Mouse (Mus musculus) hindlimb bud, embryonic 11.5 days (tissue): ENCODE measurements around the gene 2310046K23Rik.
"Not testable (repeated sequence)": the region's sequence is repeated elsewhere in the genome, so short reads cannot be mapped to it uniquely, and the experiment has no call there.

Source experiments
- DNase-seq: peaks from one replicate; pipeline ENCODE4 v3.0.0-alpha.2; 2012; ENCODE audit warnings: low read depth, low spot score; ENCODE audit errors: extremely low spot score

The 2310046K23Rik gene

DNA sequence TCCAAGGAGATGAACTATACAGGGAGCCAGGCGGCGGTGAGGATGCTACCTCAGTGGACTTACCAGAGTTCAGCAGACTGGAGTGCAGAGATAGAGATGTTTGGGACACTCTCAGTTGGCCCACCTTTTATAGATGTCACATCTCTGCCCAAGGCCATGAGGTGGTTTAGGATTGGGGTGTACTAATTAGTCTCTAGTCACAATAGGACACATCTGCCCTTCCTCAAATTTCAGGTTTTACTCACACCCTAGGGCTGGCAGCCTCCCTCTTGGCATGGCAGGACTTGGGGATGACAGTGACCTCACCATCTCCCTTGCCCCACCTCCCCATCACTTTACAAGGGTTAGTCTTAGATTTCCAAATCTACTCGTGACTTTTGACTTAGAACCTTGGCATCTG is at the start of gene 2310046K23Rik:
Gene 2310046K23Rik, minus strand, starts transcription at position 101 of the 400 bp plus-strand sequence.
- no peak for DNase-seq

DNA sequence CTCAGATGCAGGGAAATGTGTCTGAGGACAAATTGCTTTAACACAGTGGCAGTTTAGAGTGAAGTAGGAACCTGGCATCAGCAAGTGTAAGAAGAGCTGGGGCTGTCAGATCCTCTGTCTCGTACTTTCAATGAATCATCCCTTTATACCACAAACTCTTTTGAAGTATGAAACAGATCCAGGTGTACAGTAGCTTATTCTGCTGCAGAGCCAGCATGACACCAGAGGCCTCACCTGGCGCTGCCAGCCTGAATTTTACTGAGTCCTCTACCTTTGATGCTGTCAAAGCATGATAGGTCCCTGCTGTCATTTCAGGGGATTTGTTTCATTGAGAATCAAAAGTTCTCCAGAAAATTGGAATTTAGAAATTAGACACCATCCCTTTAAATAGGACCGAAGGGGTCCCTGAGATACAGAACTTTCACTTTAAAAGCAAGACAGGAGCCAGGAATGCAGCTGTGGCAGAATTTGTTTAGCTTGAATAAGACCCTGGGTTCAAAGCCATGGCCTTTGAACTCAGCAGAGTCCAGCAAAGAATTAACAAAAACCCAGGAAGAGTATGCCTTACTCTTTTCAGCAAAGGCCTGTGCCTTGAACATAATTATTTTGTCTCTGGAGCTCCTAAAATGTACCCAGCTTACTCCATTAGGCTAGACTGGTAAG is 49.0 kb upstream of the 2310046K23Rik start:
- no peak for DNase-seq

DNA sequence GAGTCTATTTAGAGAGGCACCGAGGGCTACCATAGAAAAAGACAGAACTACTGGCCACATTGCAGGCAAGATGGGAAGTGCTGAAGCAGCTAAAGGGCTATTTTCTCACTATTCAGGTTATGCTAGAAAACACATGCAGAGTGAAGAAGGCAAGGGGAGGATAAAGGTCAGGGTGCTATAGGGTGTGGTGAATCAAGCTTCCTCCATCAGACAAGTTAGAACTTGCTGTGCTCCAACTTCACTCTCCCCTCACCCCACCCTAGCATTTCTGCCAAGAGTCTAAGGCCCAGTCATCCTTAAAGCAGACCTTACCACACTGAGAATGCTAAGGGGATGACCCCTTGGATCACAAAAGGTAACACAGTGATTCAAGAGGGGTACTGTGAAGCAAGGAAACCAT is 45.2 kb upstream of the 2310046K23Rik start:
- no peak for DNase-seq

DNA sequence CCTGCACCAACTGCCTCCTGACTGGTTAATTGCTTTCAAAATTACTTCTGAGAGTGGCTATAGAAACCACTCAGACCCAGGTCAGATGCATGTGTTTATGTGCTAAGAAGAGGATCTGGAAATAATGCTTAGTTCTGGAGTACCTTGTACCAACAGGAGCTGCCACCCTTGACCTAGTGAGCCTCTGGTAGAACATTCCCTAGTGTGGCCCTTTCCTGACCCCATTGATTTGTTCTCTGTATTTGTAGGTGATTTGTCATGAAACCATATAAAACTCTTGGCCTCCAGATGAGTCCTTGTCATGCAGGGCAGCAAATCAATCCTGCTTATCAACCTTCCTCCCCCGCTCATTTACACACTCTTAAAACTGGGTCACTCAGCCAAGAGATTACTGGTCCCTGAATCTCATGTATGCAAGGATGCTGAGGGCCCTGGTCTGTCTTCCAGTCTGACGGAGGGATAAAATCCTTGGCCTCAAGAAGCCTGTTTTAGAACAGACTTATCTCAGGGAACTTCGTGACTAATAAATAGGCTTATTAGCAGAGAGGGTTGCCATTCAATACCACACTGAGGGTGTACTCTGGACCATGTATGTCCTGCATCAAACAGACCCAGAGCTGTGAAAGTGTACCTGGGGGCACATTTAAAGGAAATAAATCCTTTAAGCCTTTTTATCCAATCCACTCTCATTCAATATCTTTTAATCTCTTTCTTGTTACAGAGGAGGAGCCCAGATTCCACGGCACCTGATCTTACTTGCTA is 44.5 kb upstream of the 2310046K23Rik start:
- DNase-seq: no peak

DNA sequence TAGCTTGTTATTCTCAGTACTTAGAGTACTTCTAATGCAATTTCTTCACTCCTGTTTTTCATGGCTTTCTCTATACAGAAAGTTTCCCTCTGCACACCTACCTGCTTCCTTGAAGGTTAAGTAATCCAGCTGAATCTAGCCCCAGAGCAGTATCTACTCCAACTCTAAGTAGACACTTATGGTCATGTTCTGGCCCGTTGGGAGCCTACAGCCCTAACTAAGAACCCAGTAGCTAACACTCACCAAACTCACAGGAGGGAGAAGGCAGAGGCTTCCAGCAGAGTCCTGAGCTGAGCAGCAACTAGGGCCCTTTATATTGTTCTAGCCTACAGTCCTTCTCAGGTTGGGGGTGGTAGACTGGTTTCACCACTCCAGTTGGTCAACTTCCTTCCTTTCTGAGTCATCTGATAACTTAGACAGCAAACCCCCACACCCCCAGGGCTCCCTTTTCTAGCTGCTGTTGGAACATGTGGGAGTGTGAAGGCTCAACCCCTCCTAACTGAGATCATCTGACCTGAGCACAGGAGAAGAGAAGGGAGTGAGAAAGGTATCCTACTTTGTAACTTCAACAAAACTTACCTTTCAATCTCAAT is 39.2 kb upstream of the 2310046K23Rik start, which contains the start of gene Ivl:
Gene Ivl, minus strand, starts transcription at position 287 of the 593 bp plus-strand sequence.
- DNase-seq: no peak

DNA sequence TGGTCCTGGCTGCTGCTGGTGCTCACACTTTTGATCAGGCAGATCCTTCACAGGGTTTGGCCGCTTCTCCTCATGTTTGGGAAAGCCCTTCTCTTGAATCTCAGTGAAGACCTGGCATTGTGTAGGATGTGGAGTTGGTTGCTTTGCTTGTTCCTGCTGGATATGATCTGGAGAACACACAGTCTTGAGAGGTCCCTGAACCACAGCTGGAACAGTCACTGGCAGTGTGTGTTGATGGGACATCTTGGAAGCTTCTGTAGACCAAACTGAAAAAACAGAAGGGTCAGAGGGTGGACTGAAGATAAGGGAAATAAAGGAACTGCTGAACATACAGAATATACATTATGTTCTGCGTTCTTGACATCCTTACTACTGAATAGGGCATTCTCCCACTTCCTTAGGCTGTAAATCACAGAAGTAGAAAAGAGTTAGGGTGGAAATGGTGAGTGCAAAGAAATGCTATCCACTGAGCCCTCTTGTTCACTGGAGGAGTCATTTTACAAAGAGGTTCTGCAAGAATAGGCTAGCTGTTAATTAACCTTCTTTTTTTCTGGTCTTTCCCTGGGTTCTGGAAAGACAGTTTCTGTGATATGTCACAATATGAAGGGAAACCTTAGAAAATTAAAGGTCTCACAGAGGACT is 38.3 kb upstream of the 2310046K23Rik start:
- no peak for DNase-seq

DNA sequence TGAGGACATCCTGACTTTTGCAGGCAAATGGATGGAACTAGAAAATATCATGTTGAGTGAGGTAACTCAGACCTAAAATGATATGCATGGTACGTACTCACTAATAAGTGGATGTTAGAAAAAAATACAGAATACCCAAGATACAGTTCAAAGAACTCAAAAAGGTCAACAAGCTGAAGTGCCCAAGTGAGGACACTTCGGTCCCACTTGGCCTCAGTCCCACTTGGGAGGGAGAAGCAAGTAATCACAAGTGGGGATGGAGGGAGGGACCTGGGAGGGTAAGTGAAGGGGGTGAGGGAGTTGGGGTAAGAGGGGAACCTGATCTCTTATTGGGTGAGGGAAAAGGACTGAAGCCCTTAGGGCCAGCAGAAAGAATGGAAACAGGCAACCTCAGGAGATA is 34.4 kb upstream of the 2310046K23Rik start:
- DNase-seq: no peak

DNA sequence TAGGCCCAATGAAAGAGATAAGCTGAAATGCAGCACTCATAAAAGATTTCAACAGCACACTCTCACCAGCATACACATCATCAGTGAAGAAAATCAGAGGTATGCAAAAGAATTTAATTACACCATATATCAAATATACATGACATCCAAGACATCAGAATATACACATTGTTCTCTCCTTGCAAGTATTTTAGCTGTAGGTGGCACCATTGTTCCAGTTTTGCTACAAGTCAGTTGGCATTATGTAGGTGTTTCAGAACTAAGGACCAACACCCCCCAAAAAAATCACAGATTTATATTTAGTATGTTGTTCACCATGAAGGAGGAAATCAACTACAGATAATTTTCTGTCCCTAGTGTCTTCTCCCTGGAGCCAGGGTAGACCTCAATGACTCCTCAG is 31.1 kb upstream of the 2310046K23Rik start:
- DNase-seq: no peak

DNA sequence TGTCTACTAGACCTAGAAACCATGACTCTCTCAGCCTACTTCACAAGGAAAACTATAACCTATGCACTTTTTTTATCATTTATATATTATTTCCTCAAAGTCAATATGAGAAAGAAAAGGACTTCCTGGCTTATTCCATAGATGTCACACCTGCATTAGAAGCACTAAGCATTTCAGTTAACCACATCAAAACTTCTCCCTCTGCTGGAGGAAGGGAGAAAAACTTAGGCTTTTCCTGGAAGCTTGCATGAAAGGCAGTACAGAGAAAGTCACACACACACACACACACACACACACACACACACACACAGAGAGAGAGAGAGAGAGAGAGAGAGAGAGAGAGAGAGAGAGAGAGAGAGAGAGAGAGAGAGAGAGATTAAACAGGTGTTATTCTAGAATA is 22.0 kb downstream of the 2310046K23Rik start:
- DNase-seq: no peak

DNA sequence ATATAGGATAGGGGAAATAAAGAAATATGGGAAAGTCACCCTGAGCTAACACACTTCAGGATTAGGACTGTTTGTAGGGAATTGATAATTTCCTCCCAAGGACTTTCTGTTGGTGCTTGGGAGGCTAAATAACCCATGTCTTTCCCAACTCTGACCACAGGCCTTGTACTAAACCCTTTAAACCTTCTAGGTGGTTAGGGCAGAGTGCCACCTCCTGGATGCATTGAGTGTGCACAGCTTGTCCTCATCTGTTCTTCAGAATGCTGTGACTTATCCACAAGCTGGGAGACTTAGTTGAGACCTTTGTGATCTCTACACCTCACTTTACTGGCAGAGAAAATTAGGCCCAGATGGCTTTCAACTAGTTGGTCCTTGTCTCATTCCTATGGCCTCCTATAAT is 23.5 kb downstream of the 2310046K23Rik start:
- DNase-seq: no peak

DNA sequence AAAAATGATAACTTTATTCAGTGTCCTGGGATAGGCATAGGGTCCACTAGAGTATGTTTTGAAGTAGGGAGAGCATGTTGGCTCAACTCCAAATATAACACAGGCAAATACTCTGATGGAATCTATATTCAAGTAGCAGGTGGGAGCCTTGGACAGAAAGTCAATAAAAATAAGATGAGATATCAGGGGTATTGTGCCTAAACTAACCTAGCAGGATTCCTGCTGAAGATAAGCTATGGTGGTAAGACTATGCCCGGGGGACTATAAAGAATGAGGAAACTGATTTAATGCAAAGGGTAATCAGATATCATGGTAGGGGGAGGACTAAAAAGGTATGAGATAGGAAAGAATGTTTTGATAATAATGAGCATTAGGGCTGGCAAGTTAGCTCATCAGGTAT is 26.1 kb downstream of the 2310046K23Rik start:
- no peak for DNase-seq

DNA sequence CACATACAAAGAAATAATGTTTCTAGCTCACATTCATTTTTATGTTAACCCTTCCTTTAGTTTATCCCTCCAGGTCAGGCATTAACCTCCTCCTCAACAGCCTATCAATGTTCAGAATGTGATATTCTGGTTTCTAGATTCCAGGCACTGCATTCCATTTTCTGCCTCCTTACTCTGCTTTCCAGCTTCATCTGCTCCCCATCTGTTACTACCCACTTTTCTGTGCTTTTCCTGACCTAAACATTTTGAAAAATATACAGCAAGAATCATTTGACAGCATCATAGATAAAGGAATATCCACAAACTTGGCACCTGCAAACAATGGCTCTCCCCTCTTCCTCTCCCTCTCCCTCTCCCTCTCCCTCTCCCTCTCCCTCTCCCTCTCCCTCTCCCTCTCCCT is 30.8 kb downstream of the 2310046K23Rik start:
- no peak for DNase-seq

DNA sequence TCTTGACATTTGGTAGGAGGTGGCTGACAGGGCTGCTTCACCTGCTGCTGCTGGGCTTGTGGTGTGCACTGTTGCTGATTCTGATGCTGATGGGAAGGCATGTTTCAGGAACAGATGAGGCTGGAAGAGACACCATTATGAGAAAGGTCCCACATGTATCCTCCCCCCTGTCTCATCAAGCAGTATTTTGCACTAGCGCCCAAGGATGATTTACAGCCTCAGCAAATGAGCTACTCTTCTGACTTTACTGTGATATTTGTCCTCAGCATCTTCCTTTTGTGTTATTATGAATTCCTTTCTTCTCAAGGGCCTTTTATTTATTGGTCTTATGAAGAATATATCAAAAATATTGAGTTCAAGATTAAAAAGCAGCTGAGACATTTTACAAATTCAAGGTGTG is 33.9 kb downstream of the 2310046K23Rik start, which contains the start of gene Sprr4:
Gene Sprr4, minus strand, starts transcription at position 101 of the 400 bp plus-strand sequence.
- DNase-seq: no peak

DNA sequence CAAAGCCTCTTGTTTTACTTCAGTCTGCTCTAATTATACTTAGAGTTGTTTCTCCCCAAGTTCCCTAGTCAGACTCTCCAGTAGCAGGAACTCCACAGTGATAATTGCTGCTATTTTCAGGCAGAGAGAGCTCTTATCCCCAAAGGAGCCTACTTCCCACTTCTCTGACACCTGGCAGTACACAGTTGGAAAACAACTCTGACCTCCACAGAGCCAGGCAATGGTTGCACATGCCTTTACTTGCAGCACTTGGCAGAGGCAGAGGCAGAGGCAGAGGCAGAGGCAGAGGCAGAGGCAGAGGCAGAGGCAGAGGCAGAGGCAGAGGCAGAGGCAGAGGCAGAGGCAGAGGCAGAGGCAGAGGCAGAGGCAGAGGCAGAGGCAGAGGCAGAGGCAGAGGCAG is 44.0 kb downstream of the 2310046K23Rik start:
- not testable (repeated sequence) for DNase-seq

DNA sequence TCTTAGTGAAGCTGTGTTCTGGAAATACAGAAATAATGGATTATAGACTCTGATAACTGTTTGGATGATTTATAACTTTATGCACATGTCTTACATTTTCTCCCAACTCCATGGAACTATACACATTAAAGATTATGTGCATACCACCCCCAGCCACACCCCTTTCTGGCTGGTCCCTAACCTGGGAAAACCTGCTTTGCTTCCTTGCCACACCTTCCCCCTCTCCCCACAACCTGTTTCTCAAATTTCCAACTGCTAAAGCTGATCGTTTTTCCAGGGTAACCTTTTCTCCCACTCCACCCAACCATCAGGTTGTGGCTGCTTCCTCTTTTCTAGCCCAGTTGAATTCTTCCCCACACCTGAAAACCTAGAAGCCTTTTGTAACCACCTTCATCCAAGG is 48.0 kb downstream of the 2310046K23Rik start:
- no peak for DNase-seq

DNA sequence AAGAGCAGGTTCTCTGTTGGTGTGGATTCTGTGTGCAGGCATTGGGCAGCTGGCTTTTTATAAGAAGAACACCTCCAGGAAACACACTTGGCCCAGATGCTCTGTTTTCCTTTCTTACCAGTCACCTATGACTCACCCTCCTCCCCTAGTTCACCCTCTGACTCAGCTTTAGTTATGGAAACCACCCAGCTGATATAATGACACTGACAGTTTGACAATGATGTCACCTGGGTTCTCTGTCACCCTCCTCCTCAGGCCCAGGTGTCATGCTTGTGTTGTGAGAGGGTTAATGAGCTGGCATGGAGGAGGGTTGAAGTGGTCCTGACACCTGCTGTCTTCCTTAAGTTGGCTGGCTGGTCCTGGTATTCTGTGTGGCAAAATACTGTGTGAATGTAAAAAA is 48.4 kb downstream of the 2310046K23Rik start, which contains the start of gene Sprr1a:
Gene Sprr1a, minus strand, starts transcription at position 33 of the 400 bp plus-strand sequence.
- DNase-seq: no peak
